Mouse (Mus musculus): Measurements from ENCODE around the gene Smg9. TPM values are rescaled to one million over a fixed set of nuclear protein-coding genes. Genes with fewer than 3 reads are reported as not detected.

Gene Smg9
- total and polyA plus RNA-seq, 3 experiments: 54.6 to 95.3 TPM; not detected in 1

GRCm38 (mm10) chr7:24355646-24356045 lies 43.8 kb upstream of the Smg9 start:
- Histone ChIP-seq H3K4me3 (ENCODE audit: control insufficient read depth in 1 of 2, insufficient read depth in 1 of 2, low read depth in 2 of 2, low read length in 2 of 2) (peak overlapping the region; percentile 34 to 51), H3K9ac (ENCODE audit: control insufficient read depth, low read depth, low read length, poor library complexity, severe bottlenecking) (peak overlapping the region; percentile 28; the same call in 1 of the 2 replicates), H3K36me3 (ENCODE audit: control insufficient read depth in 1 of 2, insufficient read depth in 2 of 2, low read length in 2 of 2) (no peaks in the 10 kb centered on the region), H3K27ac (ENCODE audit: control insufficient read depth, low read depth, low read length) (no peak overlapping the region), H3K79me2 (ENCODE audit: control insufficient read depth, insufficient read depth, low read length, poor library complexity) (no peaks in the 10 kb centered on the region), H3K27me3 (ENCODE audit: control insufficient read depth in 1 of 2, insufficient read depth in 2 of 2, low read length in 2 of 2) (no peaks in the 10 kb centered on the region; a peak in 2 of 4 replicates), H3K4me1 (ENCODE audit: control insufficient read depth in 1 of 2, insufficient read depth in 2 of 2, low read length in 2 of 2) (peaks cover 0 to 3% of the 10 kb centered on the region in 2 experiments; a peak in 1 of 4 replicates), H3K9me3 (replicated peaks; ENCODE audit: insufficient read depth, low read length) (no peaks in the 10 kb centered on the region)
- 0 out of 2 replicates have a peak, but pooled peaks have one; percentile 42 for TF ChIP-seq ELF1 (IDR thresholded peaks at IDR 0.05; ENCODE audit: low read depth, low read length)
- no peak for TF ChIP-seq RCOR1 (IDR thresholded peaks at IDR 0.05; ENCODE audit: low read depth, low read length)
- TF ChIP-seq ZMIZ1 (IDR thresholded peaks at IDR 0.05; ENCODE audit: low read depth, low read length): no peak
- TF ChIP-seq CTCF (IDR thresholded peaks at IDR 0.05 in 2 of 3, conservative IDR thresholded peaks at IDR 0.05 in 1 of 3; ENCODE audit: control insufficient read depth in 1 of 3, insufficient read depth in 1 of 3, low read depth in 2 of 3, low read length in 3 of 3, poor library complexity in 1 of 3, severe bottlenecking in 1 of 3): no peak
- TF ChIP-seq NELFE (IDR thresholded peaks at IDR 0.05; ENCODE audit: low read depth, low read length): no peak
- peak; percentile 63 for TF ChIP-seq NRF1 (IDR thresholded peaks at IDR 0.05; ENCODE audit: insufficient read depth, low read depth, low read length, poor library complexity, severe bottlenecking)
- no peak for TF ChIP-seq JUND (IDR thresholded peaks at IDR 0.05; ENCODE audit: low read depth, low read length)
- DNase-seq (ENCODE audit: low read depth, low spot score): peak; percentile 49

- Histone ChIP-seq H3K9me3 (replicated peaks; ENCODE audit: insufficient read depth, low read length) (no peaks in the 10 kb centered on the region), H3K4me3 (ENCODE audit: control insufficient read depth in 1 of 2, insufficient read depth in 1 of 2, low read depth in 2 of 2, low read length in 2 of 2) (peak overlapping the region in 1 of 2 experiments; percentile 34; a peak in 2 of 4 replicates), H3K4me1 (ENCODE audit: control insufficient read depth in 1 of 2, insufficient read depth in 2 of 2, low read length in 2 of 2) (peaks cover 0 to 3% of the 10 kb centered on the region in 2 experiments; a peak in 1 of 4 replicates), H3K36me3 (ENCODE audit: control insufficient read depth in 1 of 2, insufficient read depth in 2 of 2, low read length in 2 of 2) (no peaks in the 10 kb centered on the region), H3K27ac (ENCODE audit: control insufficient read depth, low read depth, low read length) (no peak overlapping the region), H3K9ac (ENCODE audit: control insufficient read depth, low read depth, low read length, poor library complexity, severe bottlenecking) (no peak overlapping the region), H3K27me3 (ENCODE audit: control insufficient read depth in 1 of 2, insufficient read depth in 2 of 2, low read length in 2 of 2) (no peaks in the 10 kb centered on the region; a peak in 2 of 4 replicates), H3K79me2 (ENCODE audit: control insufficient read depth, insufficient read depth, low read length, poor library complexity) (no peaks in the 10 kb centered on the region)
- DNase-seq (ENCODE audit: low read depth, low spot score): peak; percentile 28
- TF ChIP-seq TAL1 (IDR thresholded peaks at IDR 0.05; ENCODE audit: low read length) (peak; percentile 33; the same call in 1 of the 2 replicates), HCFC1 (IDR thresholded peaks at IDR 0.05; ENCODE audit: low read depth, low read length) (no peak)
These were observed 43.3 kb upstream of the Smg9 start for GRCm38 (mm10) chr7:24356081-24356480.

GRCm38 (mm10) chr7:24357899-24358298 lies 41.5 kb upstream of the Smg9 start:
- no peaks in the 10 kb centered on the region for H3K79me2 ChIP-seq (ENCODE audit: control insufficient read depth, insufficient read depth, low read length, poor library complexity)
- TF ChIP-seq SMC3 (IDR thresholded peaks at IDR 0.05; ENCODE audit: low read depth, low read length): peak; percentile 61
- TF ChIP-seq KAT2A (conservative IDR thresholded peaks at IDR 0.05; ENCODE audit: low read depth, low read length): no peak
- TF ChIP-seq ZC3H11A (IDR thresholded peaks at IDR 0.05; ENCODE audit: low read depth, low read length): peak; percentile 45; the same call in 1 of the 2 replicates
- peak; percentile 67 for TF ChIP-seq RAD21 (IDR thresholded peaks at IDR 0.05; ENCODE audit: low read depth, low read length)
- no peak for TF ChIP-seq TAL1 (IDR thresholded peaks at IDR 0.05; ENCODE audit: low read length)
- peak; percentile 74 to 89 (median 84) for TF ChIP-seq CTCF (IDR thresholded peaks at IDR 0.05 in 2 of 3, conservative IDR thresholded peaks at IDR 0.05 in 1 of 3; ENCODE audit: control insufficient read depth in 1 of 3, insufficient read depth in 1 of 3, low read depth in 2 of 3, low read length in 3 of 3, poor library complexity in 1 of 3, severe bottlenecking in 1 of 3)
- no peak for TF ChIP-seq POLR2A (IDR thresholded peaks at IDR 0.05; ENCODE audit: control insufficient read depth in 1 of 2, insufficient read depth in 1 of 2, low read depth in 1 of 2, low read length in 2 of 2, poor library complexity in 1 of 2)
- TF ChIP-seq POLR2AphosphoS5 (IDR thresholded peaks at IDR 0.05; ENCODE audit: borderline replicate concordance, low read depth, low read length): no peak
- DNase-seq (ENCODE audit: low read depth, low spot score): peak; percentile 55
- H3K4me1 ChIP-seq (ENCODE audit: control insufficient read depth in 1 of 2, insufficient read depth in 2 of 2, low read length in 2 of 2): peaks cover 0 to 6% of the 10 kb centered on the region in 2 experiments; a peak in 1 of 4 replicates
- H3K9me3 ChIP-seq (replicated peaks; ENCODE audit: insufficient read depth, low read length): no peaks in the 10 kb centered on the region
- H3K4me3 ChIP-seq (ENCODE audit: control insufficient read depth in 1 of 2, insufficient read depth in 1 of 2, low read depth in 2 of 2, low read length in 2 of 2): no peak overlapping the region
- no peak overlapping the region for H3K9ac ChIP-seq (ENCODE audit: control insufficient read depth, low read depth, low read length, poor library complexity, severe bottlenecking)
- no peaks in the 10 kb centered on the region for H3K36me3 ChIP-seq (ENCODE audit: control insufficient read depth in 1 of 2, insufficient read depth in 2 of 2, low read length in 2 of 2)
- H3K27me3 ChIP-seq (ENCODE audit: control insufficient read depth in 1 of 2, insufficient read depth in 2 of 2, low read length in 2 of 2): no peaks in the 10 kb centered on the region; a peak in 1 of 4 replicates
- H3K27ac ChIP-seq (ENCODE audit: control insufficient read depth, low read depth, low read length): no peak overlapping the region
